Mouse (Mus musculus): ENCODE data around the gene Hrct1.

Gene Hrct1
- long read RNA-seq, experiment 1, partial matches to known transcripts, result 0 of 1 reads
- long read RNA-seq, experiment 1, other reads (novel, unspliced or antisense), result 0 of 1 reads
- long read RNA-seq, experiment 2, partial matches to known transcripts, result 0 of 1 reads
- long read RNA-seq, experiment 2, other reads (novel, unspliced or antisense), result 0 of 1 reads

DNA sequence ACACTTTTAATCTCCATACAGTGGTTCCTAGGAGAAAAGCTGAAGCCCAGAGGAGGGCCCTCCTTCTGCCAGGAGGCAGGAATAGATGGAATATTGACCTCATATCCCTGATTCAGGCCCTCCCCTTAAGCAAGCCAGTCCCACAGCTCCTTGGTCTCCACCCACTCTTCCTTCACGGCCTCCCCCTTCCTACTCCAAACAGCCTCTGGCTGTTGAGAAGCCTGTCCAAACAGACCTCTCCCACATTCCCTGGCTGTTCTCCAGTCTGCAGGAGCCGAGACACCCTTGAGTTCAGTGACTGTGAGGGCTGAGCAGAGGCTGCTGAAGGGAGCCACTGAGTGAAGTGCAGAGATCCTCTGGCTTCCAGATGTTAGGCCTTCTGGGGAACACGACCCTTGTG lies at the start of gene Hrct1:
Hrct1 (plus strand) TSS at position 194 of the 400 bp plus-strand sequence.
- intact Hi-C loops (cut with DNase I), result no loop called here

DNA sequence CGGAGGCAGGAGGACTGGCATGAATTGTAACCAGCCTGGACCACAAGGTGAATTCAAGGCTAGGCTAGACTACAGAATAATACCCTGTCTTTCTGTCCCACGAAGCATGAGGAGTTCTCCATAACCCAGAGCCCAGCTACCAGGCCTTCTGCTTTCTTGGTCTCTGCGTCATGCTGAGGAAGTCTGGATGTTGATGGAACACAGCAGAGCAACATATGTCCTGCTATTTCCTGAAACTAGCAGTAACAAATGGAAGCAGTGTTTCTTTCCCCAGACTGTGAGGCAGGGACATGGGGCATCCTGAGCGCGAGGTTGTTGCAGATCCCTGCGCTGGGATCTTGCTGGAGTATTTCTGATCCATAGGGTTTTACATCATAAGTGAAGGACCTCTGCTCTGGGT lies 48.4 kb upstream of the Hrct1 start:
- intact Hi-C loops (cut with DNase I), result no loop called here

DNA sequence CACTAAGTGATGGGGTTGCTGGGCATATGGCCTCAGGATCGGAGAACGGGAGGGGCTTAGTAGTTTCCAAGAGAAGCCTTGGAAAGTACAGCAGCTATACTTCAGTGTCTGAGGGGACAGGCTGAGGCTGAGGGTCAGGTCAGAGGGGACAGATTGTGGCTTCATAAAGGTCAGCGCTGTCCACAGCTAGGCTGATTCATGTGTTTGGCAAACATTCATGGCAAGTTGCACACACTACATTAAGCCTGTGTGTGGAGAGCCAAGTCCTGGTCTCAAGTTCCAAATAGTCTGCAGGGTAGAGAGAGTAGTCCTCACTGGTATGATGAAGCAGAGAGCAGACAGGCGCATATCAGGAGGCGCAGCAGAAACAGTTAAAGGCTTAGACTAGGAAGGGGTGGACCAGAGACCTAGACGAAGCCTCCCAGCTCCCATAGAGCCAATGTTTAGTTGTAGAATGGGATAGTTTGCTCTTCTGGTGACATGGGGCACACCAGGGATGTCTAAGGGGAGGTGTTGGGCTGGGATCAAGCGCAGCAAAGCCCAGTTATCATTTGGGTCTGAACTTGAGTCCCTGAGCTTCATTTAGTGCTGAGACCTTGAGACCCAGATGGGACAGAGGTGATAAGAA lies 47.5 kb upstream of the Hrct1 start:
- intact Hi-C loops (cut with DNase I), result no loop called here

DNA sequence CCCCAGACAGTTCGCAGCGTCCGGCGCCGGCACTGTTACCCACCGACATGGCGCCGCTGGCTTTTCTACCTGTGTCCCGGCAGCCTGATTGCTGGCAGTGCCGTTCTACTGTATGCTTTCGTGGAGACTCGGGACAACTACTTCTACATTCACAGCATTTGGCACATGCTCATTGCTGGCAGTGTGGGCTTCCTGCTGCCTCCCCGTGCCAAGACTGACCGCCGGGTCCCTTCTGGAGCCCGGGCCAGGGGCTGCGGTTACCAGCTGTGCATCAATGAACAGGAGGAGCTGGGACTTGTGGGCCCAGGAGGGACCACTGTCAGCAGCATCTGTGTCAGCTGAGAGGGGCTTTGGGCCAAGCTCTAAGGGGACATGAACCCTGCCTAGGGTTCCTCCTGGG lies 37.0 kb upstream of the Hrct1 start:
- intact Hi-C loops (cut with DNase I), result no loop called here

DNA sequence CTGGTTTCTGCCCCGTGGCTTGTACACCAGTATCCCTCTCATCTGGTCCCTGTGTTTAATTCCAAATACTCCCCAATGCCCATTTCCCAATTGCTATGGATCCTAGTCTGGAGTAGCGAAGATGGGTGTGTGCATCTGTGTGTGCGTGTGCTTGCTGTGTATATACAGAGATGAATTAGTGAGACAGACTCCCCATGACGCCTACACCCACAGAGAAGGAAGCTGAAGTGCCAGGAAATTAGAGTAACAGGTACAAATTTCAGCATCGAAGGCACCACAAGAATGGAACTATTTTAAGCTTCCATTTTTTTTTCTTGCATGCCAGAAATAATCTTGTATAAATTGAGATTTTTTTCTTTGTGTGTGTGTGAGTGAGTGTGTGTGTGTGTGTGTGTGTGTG lies 36.0 kb upstream of the Hrct1 start:
- intact Hi-C loops (cut with DNase I), result no loop called here

DNA sequence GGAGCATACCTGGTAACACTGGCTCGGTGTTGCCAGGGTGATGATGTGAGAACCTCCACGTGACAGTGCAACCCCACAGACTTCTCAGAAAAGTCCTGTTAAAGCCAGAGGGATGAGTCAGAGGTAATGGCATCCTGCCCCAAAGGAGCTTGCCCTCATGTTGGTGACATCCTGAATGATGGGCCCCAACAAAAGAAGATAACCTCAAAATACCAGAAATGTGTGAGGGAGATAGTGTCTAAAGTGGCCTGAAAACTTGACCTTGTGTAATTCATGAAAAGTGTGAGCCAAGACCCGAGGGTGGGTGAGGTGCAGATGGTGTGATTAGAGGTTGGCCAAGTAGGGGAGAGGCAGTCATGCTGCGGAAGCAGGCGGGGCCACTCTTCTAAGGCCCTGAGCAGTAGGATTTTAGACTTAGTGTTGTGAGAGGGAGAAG lies 33.2 kb upstream of the Hrct1 start:
- intact Hi-C loops (cut with DNase I), result no loop called here

DNA sequence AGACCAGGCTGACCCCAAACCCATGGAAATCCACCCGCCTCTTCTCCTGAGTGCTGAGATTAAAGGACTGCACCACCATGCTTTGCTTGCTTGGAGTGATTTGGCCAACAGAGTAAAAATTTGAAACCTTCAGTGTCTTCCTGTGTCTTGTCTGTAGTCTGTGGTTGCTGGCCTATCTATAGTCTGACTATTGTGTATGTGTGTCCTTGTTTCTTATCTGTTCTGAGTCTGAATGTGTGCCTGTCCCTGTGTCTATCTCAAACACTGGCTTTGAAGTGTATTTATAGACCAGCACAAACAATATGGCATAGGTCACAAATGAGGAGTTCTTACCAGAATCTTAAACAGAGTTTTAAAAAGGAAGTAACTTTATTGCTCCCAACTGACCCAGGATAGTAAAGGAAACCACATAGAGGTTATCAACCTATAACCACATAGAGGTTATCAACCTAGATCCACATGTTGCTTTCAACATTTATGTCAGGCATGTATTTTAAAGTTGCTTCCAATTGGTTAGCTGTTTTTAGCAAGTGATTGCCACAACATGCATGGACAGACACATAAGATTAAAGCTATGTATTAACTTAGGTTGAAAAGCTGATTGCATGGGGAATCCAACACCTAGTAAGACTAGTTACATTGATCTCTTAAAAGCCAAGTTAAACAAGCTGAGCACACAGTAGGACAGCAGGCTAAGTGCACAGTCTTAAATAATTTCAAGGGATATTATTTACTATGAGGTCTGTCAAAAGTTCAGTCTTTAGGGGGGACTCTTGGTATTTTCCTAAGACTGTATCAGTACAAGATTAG lies 32.3 kb upstream of the Hrct1 start:
- intact Hi-C loops (cut with DNase I), result no loop called here

DNA sequence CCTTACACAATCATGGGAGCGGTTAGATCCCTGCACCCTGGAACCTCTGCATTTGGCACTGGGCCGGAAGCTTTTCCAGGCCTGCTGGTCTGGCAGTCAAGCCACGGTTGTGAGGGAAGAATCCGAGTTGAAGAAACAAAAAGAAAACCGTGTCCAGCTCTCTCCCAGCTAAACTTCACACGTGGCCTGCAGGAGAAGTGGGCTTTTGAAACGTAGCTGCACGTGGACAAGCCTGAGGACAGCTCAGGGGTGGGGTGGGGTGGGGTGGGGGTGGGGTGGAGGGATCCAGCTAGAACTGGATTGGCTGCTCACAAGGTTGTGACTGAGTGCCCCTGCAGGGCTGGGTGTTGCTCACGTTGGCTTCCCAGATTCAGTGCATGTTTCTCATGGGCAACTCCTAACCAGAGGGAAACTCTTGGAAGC lies 31.7 kb upstream of the Hrct1 start:
- intact Hi-C loops (cut with DNase I), result no loop called here

DNA sequence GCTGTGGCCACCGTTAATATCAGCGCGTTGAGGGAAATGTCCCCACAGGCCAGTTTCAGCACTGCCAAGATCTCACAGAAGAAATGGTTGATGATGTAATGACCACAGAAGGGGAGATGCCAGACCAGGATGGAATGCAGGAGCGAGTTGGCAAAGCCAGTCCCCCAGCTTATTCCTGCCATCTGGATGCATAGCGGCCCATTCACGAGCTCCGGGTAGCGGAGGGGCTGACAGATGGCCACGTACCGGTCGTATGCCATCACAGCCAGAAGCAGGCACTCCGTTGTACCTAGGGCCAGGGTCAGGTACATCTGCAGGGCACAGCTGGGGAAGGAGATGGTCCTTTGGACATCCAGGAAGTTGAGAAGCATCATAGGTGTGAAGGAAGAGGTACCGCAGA lies 30.4 kb upstream of the Hrct1 start:
- intact Hi-C loops (cut with DNase I), result no loop called here

DNA sequence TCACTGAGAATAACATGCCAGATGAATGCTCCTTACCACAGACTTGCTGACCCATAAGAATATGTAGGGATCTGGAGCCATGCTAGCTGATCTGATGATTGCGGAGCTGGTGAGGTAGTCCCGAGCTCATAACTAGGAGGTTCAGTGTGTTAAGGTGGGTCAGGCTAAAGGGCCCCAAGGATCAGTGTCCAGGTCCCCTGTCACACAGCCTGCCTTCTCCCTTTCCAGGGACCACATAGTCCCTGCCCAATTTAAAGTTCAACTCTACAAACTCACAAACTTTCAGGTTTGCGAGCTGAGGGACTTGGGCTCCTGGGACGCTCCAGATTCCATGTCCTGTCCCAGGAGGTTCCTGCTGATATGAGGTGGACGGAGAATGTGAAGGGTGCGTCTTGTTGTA lies 26.3 kb upstream of the Hrct1 start, which contains the start of gene Olfr70:
Olfr70 (minus strand) TSS at position 101 of the 400 bp plus-strand sequence.
- intact Hi-C loops (cut with DNase I), result no loop called here

DNA sequence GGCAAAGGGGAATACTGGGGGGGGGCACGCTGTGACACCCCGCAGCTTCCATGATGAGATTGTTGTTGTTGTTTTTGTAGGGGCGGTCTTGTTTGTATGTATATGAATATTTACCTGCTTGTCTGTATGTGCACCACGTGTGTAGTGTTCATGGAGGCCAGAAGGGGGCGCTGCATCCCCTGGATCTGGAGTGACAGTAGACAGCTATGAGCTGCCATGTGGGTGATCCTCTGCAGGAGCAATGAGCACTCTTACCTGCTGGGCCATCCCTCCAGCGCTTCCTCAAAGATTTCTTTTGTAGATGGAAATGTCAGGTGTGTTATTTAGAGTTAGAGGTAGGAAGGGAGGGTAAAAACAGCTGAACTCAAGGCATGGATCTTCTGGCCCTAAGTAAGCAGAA lies 23.5 kb upstream of the Hrct1 start:
- intact Hi-C loops (cut with DNase I), result no loop called here

DNA sequence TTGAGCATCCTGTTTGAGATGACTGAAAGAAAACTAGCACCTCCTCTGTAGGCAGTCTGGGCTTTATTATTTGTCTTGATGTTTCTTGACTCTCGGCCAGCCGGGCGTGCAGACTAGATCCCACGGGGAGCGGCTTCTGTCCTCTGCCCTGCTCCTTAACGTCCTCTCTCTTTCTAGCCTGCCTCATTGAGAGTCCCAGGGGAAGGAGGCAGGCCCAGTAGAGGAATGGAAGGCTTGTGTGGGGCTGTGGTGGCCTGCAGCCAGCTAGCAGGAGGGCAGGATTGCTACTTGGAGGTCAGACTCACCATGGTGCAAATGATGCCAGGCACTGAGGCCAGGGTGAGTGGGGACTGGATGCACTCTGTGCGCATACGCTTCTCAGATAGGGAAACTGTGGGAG lies 23.1 kb upstream of the Hrct1 start:
- intact Hi-C loops (cut with DNase I), result no loop called here

DNA sequence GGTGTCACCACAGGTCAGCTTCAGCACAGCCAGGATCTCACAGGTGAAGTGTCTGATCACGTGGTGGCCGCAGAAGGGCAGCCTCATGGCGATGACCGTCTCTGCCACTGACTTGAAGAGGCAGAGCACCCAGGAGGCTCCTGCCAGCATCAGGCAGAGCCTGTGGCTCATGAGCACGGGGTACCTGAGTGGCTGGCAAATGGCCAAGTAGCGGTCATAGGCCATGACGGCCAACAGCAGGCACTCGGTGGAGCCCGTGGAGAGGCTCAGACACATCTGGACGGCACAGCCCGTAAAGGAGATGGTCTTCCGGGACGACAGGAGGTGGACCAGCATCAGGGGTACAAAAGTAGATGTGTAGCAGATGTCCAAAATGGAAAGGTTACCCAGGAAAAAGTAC lies 21.0 kb upstream of the Hrct1 start:
- intact Hi-C loops (cut with DNase I), result no loop called here

DNA sequence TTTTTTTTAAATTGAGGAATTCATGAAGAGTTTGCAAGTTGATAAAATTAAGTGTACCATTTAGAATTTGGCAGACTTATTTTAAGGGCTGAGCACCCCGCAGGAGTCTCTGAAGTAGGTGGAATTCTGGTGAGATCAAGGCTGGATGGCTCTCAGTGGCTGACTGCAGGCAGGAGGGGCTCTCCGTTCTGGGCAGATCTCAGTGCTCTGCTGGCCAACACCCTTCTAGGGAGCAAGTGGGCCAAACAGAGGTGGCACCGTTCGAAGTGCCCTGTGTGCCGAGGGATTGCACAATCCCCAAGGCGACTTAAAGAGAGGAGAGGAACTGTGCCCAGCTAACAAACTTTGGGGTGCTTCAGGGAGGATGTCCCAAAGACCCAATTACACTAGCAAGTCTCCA lies 17.1 kb upstream of the Hrct1 start, which contains the start of gene Olfr71:
Olfr71 (minus strand) TSS at position 387 of the 400 bp plus-strand sequence.
- intact Hi-C loops (cut with DNase I), result loop anchor here (2.0 to 5.0 kb wide), 2 partner anchors 37 to 278 kb away; no protein-coding TSS in a partner anchor

DNA sequence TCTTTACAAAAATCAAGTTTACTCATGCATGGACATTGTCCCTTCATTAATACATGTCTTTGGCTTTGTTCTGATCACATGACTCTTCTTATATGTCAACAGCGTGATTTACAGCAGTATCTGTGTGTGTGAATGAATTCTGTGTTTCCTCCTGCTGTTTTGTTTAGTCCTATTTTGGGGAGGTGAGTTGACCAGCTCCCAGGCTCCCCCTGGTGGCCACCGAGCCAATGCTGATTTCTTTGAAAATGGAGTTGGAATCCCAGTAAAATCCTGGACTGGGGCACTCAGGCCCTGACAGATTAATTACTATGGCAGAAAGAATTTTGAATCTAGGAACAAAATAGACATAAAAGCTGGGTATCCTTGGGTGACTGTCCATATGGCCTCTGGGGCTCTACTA lies 15.2 kb upstream of the Hrct1 start:
- intact Hi-C loops (cut with DNase I), result loop anchor here (1.0 to 5.0 kb wide), 3 partner anchors 39 to 280 kb away; no protein-coding TSS in a partner anchor

DNA sequence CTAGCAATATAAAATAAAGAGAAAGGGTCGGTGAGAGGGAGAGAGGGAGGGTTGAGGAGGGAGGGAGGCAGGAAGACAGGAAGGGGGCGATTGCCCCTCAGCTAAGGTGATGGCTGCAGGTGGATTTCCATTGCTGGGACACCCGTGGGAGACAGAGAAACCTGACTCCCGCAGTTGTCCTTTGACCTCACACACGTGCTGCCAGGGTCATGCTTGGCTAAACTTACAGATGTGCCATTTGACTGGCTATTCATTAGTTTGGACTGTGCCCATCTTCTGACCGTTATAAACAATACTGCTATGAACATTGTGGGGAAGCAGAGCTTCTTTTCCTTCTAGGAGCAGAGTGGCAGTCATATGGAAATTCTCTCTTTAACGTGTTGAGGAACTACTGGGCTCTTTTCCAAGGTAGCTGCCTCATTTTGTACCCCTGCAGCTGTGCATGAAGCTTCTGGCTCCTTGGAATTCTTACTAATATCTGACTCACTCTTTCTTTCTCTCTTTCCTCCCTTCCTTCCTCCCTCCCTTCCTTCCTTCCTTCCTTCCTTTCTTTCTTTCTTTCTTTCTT lies 13.3 kb upstream of the Hrct1 start:
- intact Hi-C loops (cut with DNase I), result loop anchor here (5.0 kb wide), 1 partner anchor 281 kb away; no protein-coding TSS in a partner anchor

DNA sequence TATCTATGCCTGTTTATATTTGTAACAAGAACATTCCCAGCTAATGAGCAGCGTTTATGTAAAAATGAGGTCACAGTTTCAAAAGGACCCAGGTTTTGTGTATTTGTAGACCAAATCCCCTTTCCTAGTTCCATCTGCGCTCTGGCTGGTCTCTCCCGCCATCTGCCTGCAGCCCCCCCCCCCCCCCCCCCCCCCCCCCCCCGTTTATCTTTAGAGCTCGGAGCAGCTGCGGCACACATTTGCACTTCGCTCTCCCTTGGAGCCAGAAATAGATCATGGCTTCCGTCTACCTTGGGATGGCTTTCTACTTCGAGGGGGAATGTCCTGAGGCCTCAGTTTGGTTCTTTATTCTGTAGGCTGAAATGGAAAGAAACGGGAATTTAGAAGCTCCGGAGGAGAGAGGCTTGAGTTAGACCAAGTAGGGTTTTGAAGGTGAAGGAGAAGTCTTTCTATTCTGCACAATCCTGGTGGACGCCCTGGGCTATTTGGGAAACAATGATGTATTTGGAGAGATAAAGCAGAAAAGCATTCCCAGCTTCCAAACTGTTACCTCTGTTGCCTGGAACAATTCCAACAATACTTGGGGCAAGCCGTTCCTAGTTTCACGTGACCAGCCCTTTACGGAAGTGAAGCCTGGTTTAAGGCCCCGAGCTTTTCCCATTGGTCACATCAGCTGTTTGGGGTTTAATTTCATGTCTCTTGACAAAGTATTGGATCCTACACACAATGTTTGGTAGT lies 6.3 kb upstream of the Hrct1 start:
- intact Hi-C loops (cut with DNase I), result no loop called here

DNA sequence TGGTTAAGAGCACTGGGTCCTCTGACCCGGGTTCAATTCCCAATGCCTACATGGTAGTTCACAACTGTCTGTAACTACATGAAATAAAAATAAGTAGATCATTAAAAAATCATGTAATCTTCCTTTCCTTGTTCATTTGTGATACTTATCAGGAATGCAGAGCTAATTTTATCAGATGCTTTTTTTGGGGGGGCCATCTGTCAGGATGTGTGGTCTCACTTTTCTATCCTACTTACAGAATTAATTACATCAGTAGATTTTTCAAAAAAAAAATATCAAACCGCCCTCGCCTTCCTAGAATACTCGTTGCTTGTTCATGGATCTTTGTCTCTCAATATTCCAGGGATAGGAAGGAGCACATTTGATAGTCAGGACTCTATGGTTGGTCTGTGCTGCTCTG lies 4.8 kb upstream of the Hrct1 start:
- intact Hi-C loops (cut with DNase I), result no loop called here

DNA sequence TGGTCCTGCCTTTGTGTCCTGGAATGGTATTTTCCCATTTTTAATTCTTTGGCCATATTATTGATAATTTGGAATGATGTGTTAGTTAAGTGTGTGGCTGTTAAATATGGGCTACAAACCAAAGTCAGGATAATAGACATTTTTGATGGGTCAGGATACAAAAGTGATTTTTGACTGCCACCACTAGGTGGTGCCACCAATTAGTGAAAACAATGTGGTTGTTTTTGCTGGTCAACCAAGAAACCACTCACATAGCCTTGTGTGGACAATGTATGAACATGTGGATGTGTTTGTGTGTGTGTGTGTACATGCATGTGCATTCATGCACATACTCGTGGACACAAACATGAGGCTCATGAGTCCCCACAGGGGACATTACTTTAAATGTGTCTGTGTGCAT lies 2.2 kb upstream of the Hrct1 start:
- intact Hi-C loops (cut with DNase I), result no loop called here

DNA sequence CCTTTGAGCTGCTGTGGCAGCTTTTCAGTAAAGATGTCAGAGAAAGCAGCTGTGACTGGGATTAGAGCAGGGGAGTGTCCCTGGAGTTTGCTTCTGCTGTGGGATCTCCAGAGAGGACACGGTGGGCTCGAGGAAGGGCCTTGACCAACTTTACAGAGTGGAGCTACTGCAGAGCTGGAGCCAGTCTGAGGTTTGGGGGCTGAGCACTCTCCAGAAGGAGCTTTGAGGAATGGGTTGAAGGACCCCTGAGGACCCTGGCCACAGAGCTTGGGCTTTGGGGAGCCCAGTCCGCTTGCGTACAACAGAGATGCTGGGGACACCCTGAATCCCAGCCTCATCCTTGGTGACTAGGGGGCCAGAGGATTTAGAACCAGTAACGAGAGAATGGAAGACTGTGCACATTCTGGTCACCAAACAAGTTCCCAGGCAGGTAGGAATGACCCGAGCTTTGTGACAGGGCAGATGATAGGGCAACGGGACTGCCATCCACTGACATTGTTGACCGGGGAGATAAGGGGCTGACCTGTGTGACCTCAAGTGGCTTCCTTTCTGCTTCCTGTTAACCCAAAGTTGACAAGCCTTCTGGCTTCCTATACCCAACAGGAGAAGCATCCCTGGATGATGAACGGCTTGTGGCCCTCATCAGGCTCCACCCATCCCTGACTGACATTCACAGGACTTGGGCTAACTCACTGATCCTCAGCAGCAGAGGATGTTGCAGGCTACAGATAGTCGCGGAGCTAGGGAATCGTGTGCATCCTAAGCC lies 577 bp upstream of the Hrct1 start:
- intact Hi-C loops (cut with DNase I), result no loop called here
